Mouse (Mus musculus): ENCODE measurements around the gene Gbf1.

GRCm38 (mm10) chr19:46314151-46314601 lies 161.9 kb downstream of the Gbf1 start:
- no peak for TF ChIP-seq CTCF (IDR thresholded peaks at IDR 0.05; ENCODE audit: extremely low read depth, insufficient read length, insufficient replicate concordance, low read depth, low read length)
- no peak for TF ChIP-seq POLR2A (IDR thresholded peaks at IDR 0.05; ENCODE audit: low read depth, low read length)
